Mouse (Mus musculus) E14TG2a.4 (cell line): ENCODE data around the gene Tpmt.
A peak's percentile ranks its signal among the peaks of the same experiment; 100 is the strongest.

Experiments used
- H3K27me3 ChIP-seq: 2 replicates; pipeline ENCODE4 v1.6.1; 2014; ENCODE audit warnings: low read length, control low read depth; ENCODE audit not compliant: insufficient read depth
- H3K36me3 ChIP-seq: 2 replicates; pipeline ENCODE4 v1.6.1; 2014; ENCODE audit warnings: low read length, control low read depth; ENCODE audit not compliant: insufficient read depth
- H3K4me1 ChIP-seq: replicated peaks from 2 replicates; pipeline ENCODE4 v1.6.1; 2014; ENCODE audit warnings: low read depth, low read length, control low read depth
- H3K4me3 ChIP-seq: replicated peaks from 2 replicates; pipeline ENCODE4 v1.5.1; 2014; ENCODE audit warnings: mild to moderate bottlenecking, low read length
- H3K9me3 ChIP-seq: 2 replicates; pipeline ENCODE4 v1.6.1; 2014; ENCODE audit warnings: low read length, control low read depth
- CTCF ChIP-seq: conservative IDR thresholded peaks from 2 replicates; pipeline ENCODE4 v1.5.1; 2014; ENCODE audit warnings: low read length
- NANOG ChIP-seq: IDR thresholded peaks from 2 replicates; pipeline ENCODE4 v1.6.1; 2014; ENCODE audit warnings: borderline replicate concordance, low read length, mixed read lengths
- POU5F1 ChIP-seq: IDR thresholded peaks from 2 replicates; pipeline ENCODE4 v1.6.1; 2014; ENCODE audit warnings: low read length, borderline replicate concordance

Gene Tpmt

DNA sequence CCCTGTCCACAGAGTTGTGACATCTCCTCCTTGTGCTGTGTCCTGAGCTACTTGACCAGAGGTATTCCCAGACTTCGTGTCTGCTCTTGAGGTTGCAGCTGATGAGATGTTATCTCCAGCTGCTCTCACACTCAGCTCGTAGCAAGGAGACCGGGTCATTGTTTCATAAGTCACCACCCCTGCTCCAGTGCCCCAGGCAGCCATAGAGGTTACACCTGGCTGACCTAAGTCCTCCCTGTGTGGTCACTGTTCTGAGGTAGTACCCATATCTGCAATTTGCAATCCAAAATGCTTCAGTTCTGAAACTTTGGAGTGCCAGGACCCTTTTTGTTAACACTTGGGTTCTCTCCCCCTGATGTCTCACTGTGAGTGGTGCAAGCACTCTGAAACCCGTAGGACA, 5.5 kb upstream of the Tpmt start:
- Histone ChIP-seq H3K4me1 (peaks cover 30% of the 10 kb centered on the region), H3K27me3 (no peaks in the 10 kb centered on the region), H3K4me3 (peak overlapping the region; percentile 62; the same call in 1 of the 2 replicates), H3K36me3 (peaks cover 37% of the 10 kb centered on the region), H3K9me3 (no peaks in the 10 kb centered on the region)
- TF ChIP-seq NANOG (no peak), CTCF (no peak), POU5F1 (no peak)

DNA sequence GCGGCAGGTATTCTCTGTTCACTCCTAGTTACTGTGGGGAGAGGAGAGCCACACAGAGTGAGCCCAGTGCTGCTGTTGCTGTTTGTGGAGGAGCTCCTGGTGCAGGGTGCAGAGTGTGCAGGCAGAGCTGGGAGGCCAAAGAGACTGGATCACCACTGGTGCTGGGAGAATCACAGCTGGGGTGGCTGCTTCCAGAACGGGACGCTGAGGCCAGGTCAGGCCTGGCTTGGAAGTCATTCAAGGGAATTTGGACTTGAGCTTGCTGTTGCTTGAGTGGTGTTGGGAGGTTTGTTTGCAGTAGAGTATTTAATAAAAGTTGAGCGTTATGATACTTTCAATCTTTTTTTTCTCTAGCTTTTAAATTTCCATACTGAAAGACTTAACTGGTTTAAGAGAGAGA, 3.5 kb upstream of the Tpmt start:
- no peak for TF ChIP-seq CTCF
- TF ChIP-seq NANOG, result no peak
- no peak for TF ChIP-seq POU5F1
- Histone ChIP-seq H3K4me3 (no peak overlapping the region), H3K4me1 (peaks cover 42% of the 10 kb centered on the region), H3K36me3 (peaks cover 21% of the 10 kb centered on the region), H3K9me3 (no peaks in the 10 kb centered on the region), H3K27me3 (peaks cover 12% of the 10 kb centered on the region)

DNA sequence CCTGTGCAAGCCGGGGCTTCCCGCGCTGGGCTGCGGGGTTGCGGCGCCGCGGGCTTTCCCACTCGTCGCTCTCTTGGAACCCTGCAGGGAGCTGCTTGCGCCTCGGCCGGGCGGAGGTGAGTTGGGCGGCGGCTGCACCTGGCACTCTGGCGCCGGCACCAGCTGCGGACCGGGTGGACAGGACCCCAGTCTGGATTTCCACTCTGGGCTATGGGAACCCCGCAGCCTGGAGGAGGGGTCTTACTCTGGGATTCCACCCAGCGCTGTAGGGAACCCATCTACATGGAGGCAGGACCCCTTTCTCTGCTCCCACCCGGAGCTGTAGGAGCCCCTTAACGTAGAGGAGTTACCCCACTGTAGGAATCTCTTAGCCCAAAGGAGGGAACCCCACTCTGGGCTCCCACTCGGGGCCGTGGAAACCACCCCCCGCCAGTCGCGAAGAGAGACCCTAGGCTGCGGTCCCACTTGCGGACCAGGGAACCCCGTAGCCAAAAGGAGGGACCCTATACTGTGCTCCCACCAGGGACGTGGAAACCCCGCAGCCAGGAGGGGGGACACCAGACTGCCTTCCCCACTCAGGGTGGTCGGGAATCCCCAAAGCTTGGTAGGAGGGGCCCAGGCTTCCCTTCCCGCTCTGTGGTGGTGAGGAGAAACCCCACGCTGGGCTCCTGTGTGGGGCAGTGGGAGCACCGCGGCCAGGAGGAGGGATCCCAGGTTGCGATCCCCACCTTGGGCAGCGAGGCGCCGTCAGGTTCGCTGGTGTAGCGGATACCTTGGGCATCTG, 512 bp downstream of the Tpmt start:
- Histone ChIP-seq H3K27me3 (peaks cover 12% of the 10 kb centered on the region), H3K9me3 (no peaks in the 10 kb centered on the region), H3K4me1 (peaks cover 37% of the 10 kb centered on the region), H3K36me3 (no peaks in the 10 kb centered on the region), H3K4me3 (peak overlapping the region; percentile 97)
- TF ChIP-seq NANOG (no peak), CTCF (no peak), POU5F1 (no peak)

DNA sequence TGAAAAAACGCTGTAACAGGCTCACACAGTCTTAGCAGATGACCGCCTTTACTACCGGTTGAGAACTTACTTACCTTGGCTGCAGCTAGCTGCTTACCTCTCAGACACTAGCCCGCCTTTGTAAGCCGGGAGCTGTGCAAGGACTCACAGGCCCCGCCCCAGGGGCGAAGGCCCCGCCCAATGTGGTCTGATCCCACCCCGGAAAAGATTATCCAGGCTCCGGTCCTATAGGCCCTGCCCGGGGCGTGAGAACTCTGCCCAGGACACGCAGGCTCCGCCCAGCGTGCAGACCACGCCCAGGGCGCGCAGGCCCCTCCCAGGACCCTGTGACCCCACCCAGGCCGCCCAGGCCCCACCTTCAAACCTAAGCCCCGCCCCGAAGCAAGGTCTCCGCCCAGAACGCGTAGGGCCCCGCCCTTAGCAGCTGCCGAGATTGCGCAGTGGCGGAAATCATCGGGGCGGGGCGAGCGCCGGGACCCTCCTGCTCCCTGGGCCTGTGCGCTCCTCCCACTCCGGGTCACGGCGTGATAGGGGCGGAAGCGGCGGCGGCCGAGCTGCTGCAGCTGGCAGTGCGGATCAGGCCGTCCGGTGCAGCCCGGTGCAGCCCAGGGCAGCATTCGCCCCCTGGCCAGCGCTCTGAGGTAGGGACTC, 1.4 kb downstream of the Tpmt start, which contains the start of gene Kdm1b:
TSS of gene Kdm1b (plus strand) at position 470 of the 651 bp plus-strand sequence.
- Histone ChIP-seq H3K9me3 (no peaks in the 10 kb centered on the region), H3K36me3 (no peaks in the 10 kb centered on the region), H3K4me3 (peak within 1 kb of the TSS; percentile 97), H3K4me1 (peaks cover 31% of the 10 kb centered on the region), H3K27me3 (peaks cover 12% of the 10 kb centered on the region)
- TF ChIP-seq NANOG (no peak), POU5F1 (no peak), CTCF (no peak)

DNA sequence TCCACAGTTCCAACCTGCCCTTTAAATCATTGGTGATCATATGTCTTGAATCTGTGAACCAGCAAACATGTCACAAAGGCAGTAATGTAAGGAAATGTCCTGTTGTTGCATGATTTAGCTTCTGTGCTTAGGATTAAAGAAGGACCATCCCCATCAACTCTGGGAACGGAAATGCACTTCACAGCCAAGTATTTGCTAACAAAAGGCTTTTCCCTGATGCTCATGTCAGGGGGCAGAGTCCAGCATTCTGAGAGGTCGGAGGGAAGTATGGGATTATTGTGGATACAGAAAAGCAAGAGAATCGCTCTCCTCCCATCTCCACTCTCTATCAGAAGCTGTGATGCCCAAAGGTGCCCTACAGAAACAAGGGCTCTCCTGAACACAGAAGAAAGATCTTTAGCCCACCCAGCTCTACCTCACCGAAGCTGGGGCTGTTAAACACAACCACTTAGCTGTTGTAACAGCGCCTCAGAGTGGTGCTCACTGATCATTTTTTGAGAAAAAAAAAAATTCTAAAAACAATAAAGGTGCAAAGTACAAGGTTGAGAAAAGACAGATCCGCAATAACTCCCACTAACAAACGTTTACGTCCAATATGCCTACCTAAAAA, 2.4 kb downstream of the Tpmt start:
- no peak for TF ChIP-seq POU5F1
- no peak for TF ChIP-seq NANOG
- TF ChIP-seq CTCF, result no peak
- no peaks in the 10 kb centered on the region for H3K9me3 ChIP-seq
- H3K4me1 ChIP-seq, result peaks cover 23% of the 10 kb centered on the region
- H3K27me3 ChIP-seq, result peaks cover 12% of the 10 kb centered on the region
- no peaks in the 10 kb centered on the region for H3K36me3 ChIP-seq
- peak overlapping the region; percentile 72 for H3K4me3 ChIP-seq

DNA sequence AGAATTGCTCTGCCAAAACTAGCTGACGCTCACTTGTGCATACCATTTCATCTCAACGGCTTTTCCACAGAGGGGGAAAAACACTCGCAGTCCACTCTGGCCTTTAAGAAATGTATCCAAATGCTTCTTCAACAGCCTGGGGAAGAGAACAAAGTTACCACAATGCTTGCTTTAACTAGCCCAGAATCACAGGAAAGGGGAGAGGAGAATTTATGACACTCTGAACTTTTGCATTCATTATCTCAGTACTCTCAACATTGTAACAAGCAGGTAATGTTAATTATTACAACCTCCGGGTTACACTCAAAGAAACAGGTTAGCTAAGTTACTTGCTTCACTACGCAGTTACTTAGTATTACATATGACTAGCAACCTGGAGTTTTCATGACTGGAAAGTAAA, 4.5 kb downstream of the Tpmt start:
- TF ChIP-seq NANOG (no peak), CTCF (no peak), POU5F1 (no peak)
- Histone ChIP-seq H3K36me3 (no peaks in the 10 kb centered on the region), H3K9me3 (no peaks in the 10 kb centered on the region), H3K4me1 (peaks cover 21% of the 10 kb centered on the region), H3K4me3 (no peak overlapping the region), H3K27me3 (peaks cover 12% of the 10 kb centered on the region)

DNA sequence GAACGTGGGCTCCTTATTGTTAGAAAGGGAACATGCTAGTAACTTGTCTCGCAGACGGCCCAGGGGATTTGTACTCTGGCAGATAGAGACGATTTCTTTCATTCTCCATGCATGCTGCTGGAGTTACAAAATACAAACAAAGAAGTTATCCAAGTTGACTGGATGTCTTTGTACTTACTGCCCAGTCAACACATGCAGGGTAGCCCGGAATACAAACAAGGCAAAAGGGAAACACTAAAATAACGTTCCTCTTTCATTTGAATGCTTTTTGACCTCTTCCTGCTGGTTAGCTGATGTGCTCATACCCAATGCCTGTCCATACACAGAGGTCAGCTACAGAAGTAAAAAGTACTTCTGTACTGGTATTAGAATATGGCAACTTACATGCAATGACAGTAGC, 6.6 kb downstream of the Tpmt start:
- Histone ChIP-seq H3K36me3 (no peaks in the 10 kb centered on the region), H3K27me3 (no peaks in the 10 kb centered on the region), H3K9me3 (no peaks in the 10 kb centered on the region), H3K4me3 (no peak overlapping the region), H3K4me1 (peaks cover 9% of the 10 kb centered on the region)
- no peak for TF ChIP-seq POU5F1
- no peak for TF ChIP-seq NANOG

DNA sequence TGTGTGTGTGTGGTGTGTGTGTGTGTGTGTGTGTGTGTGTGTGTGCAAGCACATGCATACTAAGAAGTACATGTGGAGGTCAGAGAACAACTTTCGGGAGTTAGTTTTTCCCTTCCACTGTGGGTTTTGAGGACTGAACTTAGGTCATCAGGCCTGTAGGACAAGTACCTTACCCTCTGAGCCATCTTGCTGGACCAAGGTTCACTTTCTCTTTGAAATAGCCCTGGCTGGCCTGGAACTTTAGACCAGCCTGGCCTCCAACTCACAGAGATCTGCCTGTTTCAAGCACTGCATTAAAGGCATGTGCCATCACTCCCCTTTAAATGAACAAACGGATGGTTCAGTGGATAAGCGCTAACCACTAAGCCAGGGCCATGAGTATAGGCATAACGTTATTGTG, 10.9 kb downstream of the Tpmt start:
- H3K36me3 ChIP-seq, result no peaks in the 10 kb centered on the region
- no peaks in the 10 kb centered on the region for H3K4me1 ChIP-seq
- H3K9me3 ChIP-seq, result no peaks in the 10 kb centered on the region
- H3K27me3 ChIP-seq, result no peaks in the 10 kb centered on the region
- H3K4me3 ChIP-seq, result no peak overlapping the region
- TF ChIP-seq NANOG (no peak), CTCF (no peak), POU5F1 (no peak)
